Mouse (Mus musculus) adrenal gland, postnatal 25 days (tissue): ENCODE results near the gene Ncoa3. TPM values are rescaled to one million over a fixed set of nuclear protein-coding genes. Genes with fewer than 3 reads are reported as not detected.

Experiments
- DNase-seq: peaks from one replicate; pipeline ENCODE4 v3.0.0; 2021; ENCODE audit warnings: mixed read lengths
- total RNA-seq: library from RNA; stranded (reverse); gene quantifications from 2 replicates; pipeline ENCODE4 v1.2.3, GENCODE M21; 2021

Ncoa3 gene
- total RNA-seq, 1 experiment from 2014 or later, result 27.1 TPM

DNA sequence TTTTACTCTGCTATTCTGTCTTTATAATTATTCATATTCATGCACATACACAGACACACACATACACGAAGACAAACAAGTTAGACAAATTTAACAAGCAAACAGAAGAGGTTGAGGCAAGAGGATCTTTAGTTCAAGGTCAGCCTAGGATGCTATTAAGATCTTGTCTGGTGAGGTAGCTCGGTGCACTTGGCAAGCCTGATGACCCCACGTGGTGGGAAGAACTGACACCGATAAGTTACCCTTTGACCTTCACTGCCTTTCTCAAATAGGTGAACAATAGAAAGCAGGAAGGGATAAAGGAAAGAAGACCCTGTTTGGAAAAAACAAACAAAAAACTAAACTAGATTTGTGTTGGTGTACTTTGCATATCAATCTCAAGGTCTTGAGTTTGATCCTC, 10.0 kb downstream of the Ncoa3 start:
- no peak for DNase-seq

DNA sequence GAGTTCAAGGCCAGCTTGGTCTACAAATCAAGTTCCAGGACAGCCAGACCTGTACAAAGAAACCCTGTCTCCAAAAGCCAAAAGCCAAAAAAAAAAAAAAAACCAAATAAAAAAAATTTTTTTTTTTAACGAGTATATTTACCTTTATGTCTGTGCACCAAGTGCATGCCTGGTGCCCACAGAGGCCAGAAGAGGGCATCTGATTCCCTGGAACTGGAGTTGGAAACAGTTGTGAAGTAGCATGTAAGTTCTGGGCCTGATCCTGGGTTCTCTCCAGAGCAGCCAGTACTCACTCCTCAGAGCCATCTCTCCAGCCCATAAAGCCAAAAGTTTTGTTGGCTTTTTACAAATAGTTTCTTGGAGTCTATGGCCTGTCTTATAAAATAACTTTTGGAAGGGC, 10.6 kb downstream of the Ncoa3 start:
- DNase-seq, result no peak

DNA sequence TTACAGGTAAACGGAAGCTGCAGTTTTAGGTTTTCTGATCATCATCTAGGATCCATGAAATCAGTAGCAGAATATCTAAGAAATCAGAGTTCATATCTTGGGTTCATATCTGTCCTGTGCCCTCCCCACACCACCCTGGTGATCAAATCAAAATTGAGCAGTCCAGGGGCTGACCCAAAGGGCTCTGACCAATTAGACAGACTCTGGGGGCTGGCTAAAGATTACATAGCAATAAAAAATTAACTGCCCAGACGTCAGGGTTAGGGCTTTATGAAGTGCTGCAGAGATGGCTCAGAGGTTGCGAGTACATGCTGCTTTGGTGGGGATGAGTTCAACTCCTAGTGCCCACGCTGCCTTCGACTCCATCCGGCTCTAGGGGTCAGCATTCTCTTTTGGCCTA, 14.6 kb downstream of the Ncoa3 start:
- no peak for DNase-seq

DNA sequence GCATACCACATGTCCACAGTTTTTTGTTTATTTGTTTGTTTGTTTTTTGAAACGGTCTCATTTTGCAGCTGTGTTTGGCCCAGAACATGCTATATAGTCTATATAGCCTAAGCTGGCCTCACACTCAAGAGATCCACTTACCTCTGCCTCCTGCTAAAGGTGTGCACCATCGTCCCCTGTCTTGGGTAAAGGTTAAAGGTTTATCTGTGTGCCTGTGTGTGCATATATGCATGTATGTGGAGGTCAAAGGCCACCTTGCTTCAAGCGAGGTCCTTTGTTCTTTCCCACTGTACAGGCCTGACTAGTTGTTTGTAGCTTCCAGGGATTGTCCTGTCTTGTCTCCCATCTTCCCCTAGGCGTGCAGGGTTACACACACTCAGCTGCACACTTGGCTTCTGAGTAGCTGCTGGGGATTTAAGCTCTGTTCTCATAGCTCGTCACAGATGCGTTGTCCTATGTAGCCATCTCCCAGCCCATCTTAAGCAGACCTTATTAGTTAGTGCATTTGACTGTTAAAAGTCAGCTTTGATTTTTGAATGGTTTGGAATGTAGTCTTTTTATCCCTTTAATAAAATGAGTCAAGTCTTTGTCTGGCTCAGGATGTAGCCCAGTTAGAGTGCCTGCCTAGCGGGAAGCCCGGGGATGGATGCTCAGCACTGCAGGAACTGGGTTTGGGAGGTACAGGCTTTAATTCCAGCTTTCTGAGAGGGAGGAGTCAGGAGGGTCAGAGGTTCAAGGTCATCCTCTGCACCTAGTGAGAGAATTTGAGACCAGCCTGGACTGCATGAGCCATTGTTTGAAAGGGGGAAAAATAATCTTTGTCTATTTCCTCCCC, 16.3 kb downstream of the Ncoa3 start:
- no peak for DNase-seq

DNA sequence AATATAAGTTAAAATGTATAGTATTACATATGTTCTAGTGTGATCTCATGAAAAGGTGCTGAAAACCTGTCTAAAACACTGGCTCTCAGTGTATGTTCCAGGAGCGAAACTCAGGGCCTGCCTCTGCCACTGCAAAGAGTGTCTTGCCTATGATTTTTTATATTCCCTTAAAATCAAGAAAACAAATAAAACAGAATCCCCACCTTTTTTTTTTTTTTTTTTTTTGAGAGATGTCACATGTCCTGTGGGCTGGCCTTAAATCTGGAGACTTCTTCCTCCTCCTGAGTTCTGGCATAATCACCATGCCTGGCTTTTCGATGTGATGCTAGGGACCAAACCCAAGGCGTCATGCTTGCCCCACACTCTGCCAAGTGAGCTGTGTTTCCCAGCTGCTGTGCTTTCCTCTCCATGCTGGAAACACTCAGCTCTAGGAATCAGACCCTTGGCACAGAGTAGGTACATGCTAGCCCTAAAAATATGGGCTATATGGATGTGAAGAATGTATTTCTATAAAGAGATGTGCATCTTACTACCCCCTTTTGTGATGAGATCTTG, 17.0 kb downstream of the Ncoa3 start:
- no peak for DNase-seq

DNA sequence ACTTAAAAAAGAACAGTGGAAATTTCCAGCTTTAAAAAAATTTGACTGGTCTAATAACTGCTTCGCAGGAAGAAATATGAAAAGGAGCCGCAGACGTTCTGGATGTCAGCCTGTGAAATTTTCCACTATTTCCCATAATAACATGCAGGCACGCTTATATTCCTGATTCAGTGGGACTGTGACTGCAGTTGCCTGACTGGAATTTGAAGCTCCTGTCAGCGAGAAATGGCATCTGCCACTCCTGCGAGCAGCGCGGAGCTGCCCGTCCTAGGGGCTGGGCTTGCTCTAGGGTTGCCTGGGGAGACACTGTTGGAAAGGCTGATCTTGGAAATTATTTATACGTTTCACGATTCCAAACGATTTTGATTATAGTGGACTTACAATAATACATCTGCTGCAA, 17.9 kb downstream of the Ncoa3 start:
- DNase-seq, result no peak

DNA sequence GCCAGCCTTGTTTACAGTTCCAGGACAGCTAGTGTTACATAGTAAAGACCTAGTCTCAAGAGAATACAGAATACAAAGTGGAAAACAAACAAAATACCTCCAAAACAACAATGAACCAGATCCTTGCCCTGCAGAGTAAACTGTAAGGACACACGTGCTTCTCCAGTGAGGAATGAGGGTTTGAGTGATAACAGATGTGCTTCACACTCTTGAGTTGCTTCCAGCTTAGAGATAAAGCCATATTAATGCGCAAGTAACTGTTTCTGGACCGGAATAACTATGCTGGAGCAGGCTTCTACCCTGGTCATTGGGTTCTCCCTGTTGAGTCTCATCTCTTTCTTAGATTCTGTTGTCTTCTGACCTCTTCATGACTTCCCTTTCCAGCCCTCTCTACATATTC, 19.0 kb downstream of the Ncoa3 start:
- DNase-seq, result no peak

DNA sequence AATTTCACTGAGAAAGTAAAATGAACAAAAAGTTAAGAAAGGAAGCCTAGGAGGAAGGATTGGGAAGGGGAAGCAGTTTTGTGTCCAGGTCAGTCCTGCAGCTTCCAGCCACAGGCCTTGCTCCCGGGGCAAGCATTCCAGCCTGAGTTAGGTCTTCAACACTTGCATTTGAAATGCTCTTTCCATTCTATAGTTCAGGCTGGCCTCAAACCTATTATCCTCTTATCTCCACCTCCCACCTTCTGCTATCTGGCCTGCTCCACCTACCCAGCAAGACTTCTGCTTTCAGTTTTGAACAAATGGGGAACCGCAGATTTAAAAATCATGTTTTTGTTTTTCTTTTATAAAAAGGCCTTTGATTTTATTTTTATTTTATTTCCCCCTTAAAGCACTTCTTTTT, 19.7 kb downstream of the Ncoa3 start:
- no peak for DNase-seq

DNA sequence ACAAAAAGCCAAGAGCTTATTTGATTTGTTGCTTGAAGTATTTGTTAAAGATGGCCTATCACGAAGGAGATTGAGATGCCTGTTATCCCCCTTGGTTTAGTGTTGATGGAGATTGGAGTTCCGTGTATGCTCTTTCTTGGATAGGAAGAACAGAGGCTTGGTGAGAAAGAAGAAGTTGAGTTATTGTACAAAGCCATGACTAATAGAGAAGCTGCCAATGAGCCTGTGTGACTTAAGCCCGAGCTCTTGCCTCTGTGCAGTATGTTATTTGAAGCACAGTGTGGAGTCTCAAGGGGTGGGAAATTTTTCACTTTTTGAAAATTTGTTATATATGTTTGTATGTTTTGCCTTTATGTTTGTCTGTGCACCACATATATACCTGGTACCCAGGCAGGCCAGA, 26.3 kb downstream of the Ncoa3 start:
- DNase-seq, result no peak

DNA sequence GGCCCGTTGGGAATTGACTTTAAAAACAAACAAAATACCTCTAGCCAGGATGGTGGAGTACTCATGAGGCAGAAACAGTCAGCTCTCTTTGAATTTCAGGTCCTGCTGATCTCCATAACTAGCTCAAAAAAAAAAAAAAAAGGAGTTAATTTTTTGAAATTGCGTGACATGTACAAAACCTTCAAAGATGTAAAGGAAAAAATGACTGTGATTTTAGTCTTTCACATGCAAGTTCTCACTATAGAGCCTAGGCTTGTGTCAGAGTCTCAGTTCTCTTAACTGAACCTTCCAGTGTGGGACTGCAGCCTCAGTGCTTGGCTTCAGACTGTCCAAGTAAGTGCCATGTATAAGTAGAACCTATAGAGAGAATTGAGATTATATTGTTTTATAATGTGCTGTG, 27.6 kb downstream of the Ncoa3 start:
- DNase-seq, result no peak

DNA sequence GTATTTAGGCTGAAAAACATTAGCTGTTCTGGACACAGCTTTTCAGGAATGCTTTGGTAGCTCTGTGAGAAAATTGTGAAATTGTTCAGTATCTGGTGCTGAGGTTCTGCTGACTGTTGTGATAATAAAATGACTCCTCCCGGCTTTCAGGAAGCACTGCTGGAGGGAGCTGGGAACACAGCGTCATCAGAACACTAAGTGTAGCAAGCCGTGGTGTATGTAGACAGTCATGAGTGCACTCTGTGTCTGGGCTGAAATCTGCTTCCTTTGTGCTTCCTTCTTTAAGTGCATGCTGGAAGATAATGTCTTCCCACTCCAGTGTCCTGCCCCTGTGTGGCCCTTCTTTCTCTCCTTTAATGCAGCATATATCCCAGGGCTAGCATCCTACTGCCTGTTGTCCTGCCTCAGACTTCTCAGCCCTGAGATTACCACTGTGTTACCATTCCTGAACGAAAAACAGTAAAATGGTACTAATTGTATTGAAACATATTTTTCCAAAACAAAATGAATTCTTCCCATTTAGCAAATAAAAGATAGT, 28.7 kb downstream of the Ncoa3 start:
- no peak for DNase-seq

DNA sequence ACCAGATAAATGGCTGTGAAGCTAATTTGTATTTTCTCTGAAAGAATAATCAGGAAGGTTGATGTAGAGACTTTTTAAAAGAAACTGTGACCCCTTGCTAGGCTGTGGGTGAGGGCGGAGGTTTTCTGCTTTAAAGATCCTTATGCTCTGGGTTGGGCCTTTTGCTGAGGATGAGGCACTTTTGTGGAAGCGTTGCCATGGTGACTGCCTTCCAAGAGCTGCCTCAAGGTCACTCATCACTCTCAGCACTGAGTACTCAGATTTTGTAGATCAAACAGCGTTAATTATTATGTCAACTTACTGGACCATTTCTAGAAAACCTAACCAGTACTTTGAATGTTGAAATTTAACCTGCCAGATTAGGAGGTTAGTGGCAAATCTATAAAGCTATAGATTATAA, 29.2 kb downstream of the Ncoa3 start:
- peak; percentile 39 for DNase-seq

DNA sequence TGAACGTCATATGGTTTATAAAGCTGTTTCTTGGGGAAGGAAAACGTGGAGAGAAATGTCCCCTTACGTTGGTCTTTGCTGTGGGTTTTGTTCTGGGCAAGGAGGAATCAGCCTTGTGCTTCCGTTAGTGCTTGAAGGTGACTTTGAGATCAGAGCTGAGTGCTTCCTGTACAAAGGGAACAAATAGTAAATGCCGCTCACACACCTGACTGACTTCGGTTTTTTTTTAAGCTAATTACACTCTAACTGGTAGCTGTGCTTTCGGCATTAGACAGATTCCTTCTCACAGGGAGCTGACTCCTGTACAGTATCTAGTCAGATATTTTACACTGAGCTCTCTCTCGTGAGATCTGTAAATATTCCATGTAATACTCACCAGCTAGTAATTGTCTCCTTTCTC, 29.9 kb downstream of the Ncoa3 start:
- DNase-seq, result no peak

DNA sequence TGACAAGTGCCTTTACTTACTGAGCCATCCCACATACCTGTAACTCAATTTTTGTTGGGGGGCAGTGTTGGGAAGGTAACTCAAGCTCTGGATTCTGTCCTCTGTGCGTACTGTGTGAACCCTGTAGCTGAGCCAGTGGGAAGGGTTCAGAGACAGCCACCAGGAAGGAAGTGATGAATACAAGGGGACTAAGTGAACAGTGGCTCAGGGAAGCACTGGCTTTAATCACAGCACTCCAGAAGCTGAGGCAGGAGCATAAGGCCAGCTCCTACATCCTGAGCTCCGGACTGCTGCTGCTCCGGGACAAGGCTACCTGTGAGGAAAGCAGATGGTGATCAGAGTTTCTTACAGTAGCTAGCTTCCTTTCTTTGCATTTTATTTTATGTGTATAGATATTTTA, 31.6 kb downstream of the Ncoa3 start:
- no peak for DNase-seq

DNA sequence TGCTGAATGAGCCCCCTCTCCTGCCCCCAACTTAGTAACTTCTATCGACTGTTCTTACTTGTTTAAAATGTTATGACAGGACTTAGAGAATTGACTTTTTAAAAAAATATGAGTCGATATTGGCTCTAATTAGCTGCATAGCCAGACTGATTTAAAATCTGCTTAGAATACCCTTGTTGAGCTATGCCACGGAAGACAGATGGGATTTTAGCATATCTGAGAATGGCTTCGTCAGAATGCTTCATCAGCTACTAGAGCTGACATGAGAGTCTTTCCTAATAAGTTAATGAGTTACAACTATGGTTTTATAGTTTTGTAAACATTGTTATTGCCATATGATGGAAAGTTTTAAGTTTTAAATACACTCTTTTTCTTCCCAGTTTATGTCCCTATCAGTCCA, 32.2 kb downstream of the Ncoa3 start:
- no peak for DNase-seq

DNA sequence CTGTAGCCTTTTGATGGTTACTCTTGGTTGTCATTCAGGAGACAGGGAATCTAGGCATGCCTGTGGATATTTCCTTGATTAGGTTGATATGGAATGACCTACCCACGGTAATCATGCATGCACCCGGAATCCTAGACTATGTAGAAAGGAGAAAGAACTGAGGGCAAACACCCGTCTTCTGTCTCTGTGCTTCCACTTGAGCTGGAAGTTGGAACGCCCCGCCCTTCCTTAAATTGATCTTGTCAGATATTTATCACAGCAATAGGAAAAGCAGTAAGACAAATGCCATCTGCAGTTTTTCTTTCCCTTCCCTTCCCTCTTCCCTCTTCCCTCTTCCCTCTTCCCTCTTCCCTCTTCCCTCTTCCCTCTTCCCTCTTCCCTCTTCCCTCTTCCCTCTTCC, 33.5 kb downstream of the Ncoa3 start:
- no peak for DNase-seq

DNA sequence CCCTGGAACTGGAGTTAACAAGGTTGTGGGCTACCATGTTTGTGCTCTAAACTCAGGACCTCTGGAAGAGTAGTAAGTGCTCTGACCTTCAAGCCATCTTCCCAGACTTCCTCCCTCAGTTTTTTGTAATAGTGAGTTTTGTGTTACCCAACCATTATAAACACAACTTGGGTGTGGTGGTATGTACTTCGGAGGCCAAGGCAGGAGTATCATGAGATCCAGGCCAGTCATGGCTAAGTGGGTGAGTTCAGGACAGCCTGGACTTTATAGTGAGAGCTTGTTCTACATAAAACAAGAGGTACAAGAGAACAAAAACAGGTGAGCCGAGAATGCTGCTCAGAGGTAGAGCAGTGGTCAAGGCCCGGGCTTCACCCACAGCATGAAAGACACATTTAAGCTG, 35.4 kb downstream of the Ncoa3 start:
- DNase-seq, result no peak

DNA sequence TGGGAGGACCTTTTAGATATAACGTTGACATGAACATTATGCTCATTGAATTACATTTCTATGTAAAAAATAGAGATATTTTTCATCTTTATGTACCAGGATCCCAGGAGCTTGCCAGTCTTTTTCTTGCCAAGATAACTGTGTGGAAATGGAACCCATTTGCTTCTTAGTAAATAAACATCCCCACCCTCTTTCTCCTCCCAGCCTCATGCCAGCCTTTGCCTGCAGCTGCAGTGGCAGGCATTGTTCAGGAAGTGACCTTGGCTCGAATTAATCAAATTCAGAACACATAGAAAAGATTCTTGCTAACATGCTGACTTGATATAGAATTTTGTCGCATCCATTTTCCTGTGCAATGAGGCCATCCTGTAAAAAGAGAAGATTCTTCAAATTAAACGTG, 36.8 kb downstream of the Ncoa3 start:
- DNase-seq, result no peak

DNA sequence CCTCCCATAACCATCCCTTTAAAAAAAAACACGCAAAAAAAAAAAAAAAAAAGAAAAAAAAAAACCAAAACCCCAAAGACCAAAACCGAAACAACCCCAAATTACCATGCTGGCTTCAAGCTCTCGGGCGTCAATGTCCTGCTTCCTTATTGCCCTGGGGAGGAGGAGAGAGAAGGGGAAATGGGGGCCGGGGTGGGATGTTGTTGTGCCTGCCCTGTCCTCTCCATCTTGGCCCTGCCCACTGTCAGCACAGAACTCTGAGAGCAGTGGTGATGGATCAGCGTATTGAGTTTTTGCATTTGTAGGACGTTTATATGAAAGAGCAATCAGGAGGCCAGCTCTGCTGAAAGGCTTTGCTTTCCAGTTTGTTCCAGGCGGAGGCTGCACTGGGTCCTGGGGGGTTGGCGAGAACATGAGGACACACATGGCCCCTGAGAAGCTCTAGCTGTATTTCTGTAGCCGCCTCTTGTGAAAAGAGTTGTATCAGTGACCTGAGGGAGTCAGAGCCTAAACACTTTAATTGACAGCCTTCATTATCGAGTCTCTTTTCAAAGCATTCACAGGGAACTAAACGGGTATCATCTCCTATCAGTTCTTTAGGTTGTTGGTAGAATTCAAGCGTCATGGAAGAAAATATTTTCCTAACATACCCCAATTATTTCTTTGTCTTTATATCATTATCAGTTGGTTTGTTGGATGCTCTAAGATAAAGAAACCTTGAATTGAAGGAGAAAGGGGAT, 38.0 kb downstream of the Ncoa3 start:
- DNase-seq, result no peak

DNA sequence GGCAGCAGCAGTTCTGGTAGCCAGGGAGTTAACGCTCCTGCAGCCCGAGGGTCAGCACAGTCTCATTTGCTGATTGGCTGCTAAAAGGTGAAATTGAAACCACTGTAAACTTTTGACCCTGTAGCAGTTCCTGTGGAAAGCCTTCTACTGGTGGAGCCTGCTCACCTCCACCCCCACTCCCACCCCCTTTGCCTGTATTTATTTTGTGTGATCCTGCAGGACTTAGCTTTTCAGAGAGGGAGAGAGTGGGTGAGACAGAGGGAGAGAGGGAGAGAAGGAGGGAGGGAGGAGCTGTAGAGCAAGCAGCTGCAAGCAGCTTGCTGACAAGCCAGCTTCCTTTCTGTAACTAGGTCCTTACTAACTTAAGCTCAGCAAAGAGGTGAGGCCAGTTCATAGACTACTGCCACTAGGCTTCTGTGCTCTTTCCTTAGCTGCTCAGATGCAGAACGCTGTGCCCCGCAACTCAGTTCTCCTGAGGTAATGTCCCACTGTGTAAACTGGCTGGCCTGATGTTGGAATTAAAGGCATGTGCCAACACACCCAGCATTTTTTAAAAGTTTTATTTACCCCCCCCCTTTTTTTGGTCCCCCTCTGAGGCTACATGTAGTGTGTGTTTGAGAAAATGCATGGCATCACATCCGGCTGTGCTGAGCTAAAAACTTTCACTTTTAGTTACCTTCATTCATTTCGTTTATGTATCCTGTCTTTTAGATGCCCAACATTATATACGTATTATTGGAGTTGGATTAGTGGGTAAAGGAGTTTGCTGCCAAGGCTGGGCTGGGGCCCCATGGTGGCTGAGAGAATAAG, 38.9 kb downstream of the Ncoa3 start:
- DNase-seq, result peak; percentile 21

DNA sequence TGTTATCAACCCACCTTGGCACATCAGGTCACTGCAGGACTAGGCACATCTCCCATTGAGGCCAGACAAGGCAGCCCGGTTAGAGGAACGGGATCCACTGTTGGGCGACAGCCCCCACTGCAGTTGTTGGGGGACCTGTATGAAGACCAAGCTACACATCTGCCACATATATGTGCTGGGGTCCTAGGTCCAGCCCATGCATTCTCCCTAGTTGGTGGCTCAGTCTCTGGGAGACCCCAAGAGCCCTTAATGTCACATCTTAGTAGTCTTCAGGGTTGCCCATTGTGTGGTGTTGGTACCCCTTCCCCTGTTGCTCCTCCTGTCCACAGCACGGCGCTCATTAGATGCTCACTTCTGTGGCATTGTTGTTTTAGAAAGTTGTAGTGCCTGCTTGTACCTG, 40.2 kb downstream of the Ncoa3 start:
- DNase-seq, result no peak

DNA sequence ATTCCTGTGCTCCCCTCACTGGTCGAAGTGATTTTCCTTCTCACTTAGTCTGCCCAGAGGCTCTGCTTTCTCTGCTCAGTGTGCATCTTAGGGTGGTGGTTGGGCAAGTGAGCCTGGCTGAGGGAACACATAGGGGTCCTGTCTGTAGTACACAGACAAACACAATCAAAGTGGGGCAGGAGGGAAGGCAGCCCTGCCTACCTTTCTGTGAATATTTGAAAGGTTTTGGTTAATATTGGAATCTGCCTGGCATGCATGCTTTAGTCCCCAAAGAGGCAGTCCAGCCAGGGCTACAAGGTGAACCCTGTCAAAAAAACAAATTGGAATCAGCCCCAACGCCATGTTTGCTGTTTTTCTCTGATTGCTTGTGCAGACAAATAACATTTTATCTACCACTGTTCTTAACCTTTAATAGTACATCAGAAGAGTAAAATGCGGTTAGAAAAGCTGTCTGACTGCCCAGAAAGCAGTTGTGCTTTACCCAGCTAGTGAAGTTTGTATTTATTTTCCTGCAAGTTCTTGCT, 42.6 kb downstream of the Ncoa3 start:
- DNase-seq, result no peak
